Mouse (Mus musculus): ENCODE measurements around the gene Ltc4s.

Ltc4s gene

GRCm38 (mm10) chr11:50243926-50244325, 5.5 kb upstream of the Ltc4s start:
- DNase-seq: no peak

GRCm38 (mm10) chr11:50240235-50240911, 2.0 kb upstream of the Ltc4s start:
- DNase-seq: no peak

- DNase-seq: no peak
Observed at GRCm38 (mm10) chr11:50238821-50239791, 690 bp upstream of the Ltc4s start.

DNA sequence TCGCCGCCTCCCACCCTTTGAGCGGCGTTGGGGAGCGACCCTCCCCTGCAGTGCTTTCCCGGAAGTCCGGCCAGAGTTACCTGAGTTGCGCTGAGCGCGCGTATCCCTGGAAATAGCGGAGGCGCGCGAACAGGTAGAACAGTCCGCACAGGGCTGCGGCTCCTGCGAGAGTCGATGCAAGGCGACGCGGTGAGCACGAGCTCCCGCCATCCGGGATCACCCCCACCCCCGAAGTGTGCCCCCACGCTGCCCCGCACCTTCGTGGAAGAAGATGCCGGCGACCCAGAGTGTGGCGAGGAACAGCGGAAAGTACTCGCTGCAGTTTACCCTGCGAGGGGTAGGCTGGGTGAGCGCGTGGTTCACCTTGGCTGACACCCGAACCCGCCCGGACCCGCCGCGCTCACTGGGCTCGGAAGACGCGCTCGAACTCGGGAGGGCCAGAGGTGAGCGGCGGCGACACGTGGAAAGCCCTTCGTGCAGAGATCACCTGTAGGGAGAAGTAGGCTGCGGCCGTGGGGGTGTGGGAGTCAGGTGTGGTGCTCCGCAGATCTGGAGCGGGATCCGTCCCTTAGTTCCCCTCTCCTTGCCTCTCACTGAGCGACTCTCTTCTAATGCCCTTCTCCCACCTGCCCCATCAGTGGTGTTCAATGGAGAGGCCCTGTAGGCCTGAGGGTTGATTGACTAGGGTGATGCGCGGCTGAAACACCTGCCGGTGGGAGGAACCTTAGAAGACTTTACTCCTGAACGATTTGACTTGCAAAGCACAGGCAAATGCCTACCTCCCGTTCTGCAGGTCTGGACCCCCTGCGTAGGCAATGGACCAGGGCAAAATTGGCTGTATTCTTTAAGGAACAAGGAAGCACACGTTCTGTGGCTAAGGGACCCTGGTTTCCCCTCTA, 1.2 kb downstream of the Ltc4s start:
- DNase-seq: no peak

DNA sequence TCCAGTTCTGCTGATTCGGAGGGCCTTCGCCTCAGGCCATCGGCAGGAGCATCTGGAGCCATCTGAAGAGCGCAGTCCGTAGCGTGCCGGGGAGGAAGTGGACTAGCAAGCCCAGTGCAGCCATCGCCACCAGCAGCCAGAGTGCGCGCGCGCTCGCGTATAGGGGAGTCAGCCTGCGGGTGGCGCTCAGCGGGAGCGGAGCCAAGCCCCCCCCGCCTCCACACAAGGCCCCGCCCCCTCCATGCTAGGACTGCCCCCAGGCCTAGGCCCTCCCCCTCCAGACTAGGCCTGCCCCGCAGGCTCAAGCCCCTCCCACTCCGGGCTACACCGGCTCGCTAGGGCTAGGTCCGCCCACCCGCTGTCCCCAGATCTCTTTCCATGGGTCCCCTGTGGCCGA, 1.9 kb downstream of the Ltc4s start:
- peak; percentile 73 to 85 for DNase-seq

DNA sequence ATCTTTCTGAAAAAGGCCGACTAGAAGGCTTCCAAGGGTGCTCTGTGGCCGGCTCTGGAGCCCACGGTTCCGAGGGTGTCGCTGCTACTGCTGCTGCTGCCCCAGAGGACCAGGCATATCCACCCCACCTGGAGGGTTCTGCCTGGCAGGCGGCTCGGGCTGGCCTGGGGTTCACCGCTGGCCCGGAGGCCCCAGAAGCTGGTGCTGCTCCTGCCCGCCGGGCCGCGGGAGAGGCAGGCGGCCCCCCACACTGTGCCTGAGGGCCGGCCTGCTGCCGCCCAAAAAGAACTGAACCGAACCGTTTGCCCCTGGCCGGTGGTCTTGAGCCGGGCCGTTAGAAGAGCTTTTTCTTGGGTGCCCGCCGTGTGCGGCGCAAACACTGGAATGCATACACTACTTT, 3.8 kb downstream of the Ltc4s start:
- no peak for DNase-seq

GRCm38 (mm10) chr11:50233993-50234392, 4.4 kb downstream of the Ltc4s start:
- DNase-seq: no peak

DNA sequence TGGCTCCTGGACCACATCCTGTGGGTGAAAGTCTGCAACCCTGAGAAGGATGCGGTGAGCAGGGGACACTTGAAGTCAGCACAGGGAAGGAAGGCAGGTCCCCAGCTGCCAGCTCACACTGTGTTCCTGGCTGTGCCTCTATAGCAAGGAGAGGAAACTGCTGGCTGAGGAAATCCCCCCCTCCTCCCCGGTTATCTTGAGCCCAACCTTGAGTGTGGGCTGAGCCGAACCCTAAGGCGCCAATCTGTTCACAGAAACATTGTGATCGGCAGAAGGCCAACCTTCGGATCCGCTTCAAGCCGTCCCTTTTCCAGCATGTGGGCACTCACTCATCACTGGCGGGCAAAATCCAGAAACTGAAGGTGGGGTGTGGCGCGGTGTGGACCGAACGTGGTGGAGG, 5.4 kb downstream of the Ltc4s start:
- DNase-seq: no peak

DNA sequence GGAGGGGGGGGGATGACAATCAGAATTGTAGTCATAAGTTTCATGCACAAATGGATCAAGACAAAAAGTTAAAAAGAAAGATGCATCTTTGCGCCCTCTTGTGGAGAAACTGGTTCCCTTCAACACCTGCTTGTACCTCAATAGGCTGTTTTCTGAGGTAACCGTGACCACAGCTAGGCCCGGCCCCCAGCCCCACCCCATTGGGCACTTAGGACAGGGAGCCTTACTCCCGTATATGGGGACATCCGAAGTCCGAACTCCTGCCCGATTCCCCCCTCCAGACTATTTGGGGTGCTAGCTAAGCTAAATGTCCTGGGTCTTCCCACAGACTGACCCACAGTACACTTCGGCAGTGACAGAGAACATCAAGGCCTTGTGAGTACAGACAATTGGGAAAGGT, 7.0 kb downstream of the Ltc4s start:
- DNase-seq: peak; percentile 59 to 79

- peak; percentile 44 to 52 for DNase-seq
Observed at GRCm38 (mm10) chr11:50230481-50231304, 7.7 kb downstream of the Ltc4s start.

- peak; percentile 92 to 96 for DNase-seq
Observed at GRCm38 (mm10) chr11:50229252-50229910, 9.0 kb downstream of the Ltc4s start.

DNA sequence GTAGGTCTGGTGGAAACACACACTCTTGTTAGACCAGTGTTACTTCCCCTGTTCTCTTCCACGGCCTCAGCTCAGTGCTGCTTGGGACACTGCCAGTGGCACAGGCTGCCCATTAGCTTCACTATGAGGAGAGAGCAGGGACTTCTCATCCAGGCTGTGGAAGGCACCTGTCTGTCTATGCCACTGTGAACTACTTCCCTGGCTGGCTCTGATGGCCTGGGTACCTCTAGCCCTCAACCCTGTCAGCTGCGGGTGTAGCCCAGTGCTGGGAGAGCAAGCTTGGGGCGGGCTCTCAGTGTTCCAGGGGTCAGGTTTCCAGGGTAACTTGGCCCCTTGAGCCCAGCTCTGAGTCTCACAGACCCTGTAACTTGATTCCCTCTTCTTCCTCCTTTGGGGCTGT, 9.6 kb downstream of the Ltc4s start:
- DNase-seq: peak; percentile 76 to 82

DNA sequence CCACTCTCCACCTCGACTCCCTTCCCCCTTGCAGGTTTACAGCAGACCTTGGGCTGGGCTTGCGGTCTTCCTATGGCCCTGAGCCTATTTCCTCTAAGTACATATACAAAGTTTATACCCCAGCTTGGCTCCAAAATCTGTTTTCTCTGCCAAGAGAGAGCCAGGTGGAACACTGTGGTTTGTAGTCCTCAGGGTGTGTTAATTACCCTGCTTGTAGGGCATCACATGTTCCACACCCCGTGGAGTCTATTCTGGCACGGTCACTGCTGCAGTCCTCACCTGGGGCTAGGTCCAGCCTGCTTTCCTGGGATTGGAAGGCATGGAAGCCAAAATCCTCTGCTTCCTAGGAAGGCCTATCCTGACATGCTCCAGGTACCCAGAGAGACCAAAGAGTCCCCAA, 10.7 kb downstream of the Ltc4s start:
- peak; percentile 83 to 86 for DNase-seq

DNA sequence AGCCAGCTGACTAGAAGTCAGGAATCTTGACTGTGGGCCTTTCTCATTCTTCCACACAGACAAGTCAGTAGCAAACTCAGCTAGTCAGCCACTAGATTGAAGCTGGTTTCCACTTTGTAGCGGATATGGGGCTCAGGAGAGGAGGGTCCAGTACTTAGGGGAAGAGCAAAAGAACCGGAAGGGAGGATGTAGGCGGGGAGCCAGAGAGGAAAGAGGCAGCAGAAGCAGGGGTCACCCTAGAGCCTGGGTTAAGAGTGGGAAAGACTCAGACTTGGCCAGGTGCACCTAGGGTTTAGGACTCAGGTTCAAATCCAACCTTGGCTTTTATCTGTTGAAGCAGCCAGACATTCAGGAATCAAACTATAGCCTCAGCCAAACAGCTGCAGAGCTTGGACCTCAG, 11.2 kb downstream of the Ltc4s start:
- no peak for DNase-seq

- no peak for DNase-seq
Observed at GRCm38 (mm10) chr11:50226406-50226805, 12.0 kb downstream of the Ltc4s start.

- DNase-seq: peak; percentile 73 to 77
Observed at GRCm38 (mm10) chr11:50225611-50226378, 12.6 kb downstream of the Ltc4s start.

- DNase-seq: peak; percentile 95 to 96
Observed at GRCm38 (mm10) chr11:50224671-50225530, 13.5 kb downstream of the Ltc4s start.

DNA sequence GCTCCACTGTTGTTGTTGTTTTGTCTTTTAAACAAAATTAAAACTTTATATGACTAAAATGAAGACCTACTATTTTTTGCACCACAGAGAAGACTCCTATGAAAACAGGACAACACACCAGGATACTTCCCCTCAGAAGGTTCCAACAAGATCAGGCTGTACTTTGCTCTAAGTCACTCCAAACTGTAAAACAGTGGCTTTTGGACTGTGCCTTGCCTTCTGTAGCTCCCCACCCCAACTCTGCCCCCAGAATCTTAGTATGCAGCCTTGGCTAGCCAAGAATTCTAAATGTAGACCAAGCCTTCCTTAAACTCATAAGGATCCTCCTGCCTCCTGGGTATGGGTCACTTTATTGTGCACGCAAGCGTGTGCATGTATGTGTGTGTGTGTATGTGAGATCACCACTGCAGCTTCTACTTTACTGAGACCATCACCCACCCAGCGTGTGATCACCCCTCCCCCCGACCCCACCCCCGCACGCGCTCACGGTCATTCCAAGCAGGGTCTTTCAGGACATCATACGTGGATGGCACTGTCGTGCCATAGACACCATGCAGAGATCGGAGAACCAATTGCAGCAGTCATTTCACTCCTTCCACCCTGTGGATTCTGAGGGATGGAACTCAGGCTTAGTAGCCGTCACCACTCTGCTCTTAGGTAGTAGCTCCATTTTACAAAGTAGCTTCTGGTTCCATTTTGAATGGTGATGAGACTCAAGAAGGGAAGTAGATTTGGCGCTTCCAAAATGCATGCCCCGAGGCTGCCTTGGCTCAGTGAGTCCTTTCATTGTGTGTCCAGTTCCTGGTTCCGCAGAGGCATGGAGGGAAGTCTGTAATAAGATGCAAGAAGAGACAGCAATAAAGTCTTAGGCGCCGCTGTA, 14.4 kb downstream of the Ltc4s start:
- no peak for DNase-seq
